Mouse (Mus musculus) stomach, embryonic 16.5 days (tissue): ENCODE data around the gene Spata22. TPM values are rescaled to one million over a fixed set of nuclear protein-coding genes. Genes with fewer than 3 reads are reported as not detected.
"Not testable (repeated sequence)": the region's sequence is repeated elsewhere in the genome, so short reads cannot be mapped to it uniquely, and the experiment has no call there.

Experiments
- ATAC-seq: fragments of 200-750 bp; cut with Nextera tagmentation; 2 replicates; pipeline ENCODE4 v1.8.0; 2017; ENCODE audit warnings: moderate number of reproducible peaks, moderate TSS enrichment; ENCODE audit not compliant: insufficient read depth, low FRiP score
- H3K27ac ChIP-seq: fragments of 300-500 bp; sonication (generic); 2 replicates; pipeline ENCODE4 v1.5.1; 2014; ENCODE audit warnings: low read length
- H3K27me3 ChIP-seq: fragments of 300-500 bp; sonication (generic); 2 replicates; pipeline ENCODE4 v1.6.1; 2014; ENCODE audit warnings: low read length, control low read depth, mixed read lengths; ENCODE audit not compliant: control insufficient read depth, insufficient read depth
- H3K36me3 ChIP-seq: fragments of 300-500 bp; sonication (generic); 2 replicates; pipeline ENCODE4 v1.6.1; 2014; ENCODE audit warnings: low read length; ENCODE audit not compliant: control insufficient read depth, insufficient read depth
- H3K4me1 ChIP-seq: fragments of 300-500 bp; sonication (generic); 2 replicates; pipeline ENCODE4 v1.6.1; 2014; ENCODE audit warnings: low read length, control low read depth, mixed read lengths; ENCODE audit not compliant: control insufficient read depth, insufficient read depth
- H3K4me2 ChIP-seq: fragments of 300-500 bp; sonication (generic); 2 replicates; pipeline ENCODE4 v1.6.1; 2014; ENCODE audit warnings: low read depth, low read length, mixed read lengths
- H3K4me3 ChIP-seq: fragments of 300-500 bp; sonication (generic); replicated peaks from 2 replicates; pipeline ENCODE4 v1.5.1; 2014; ENCODE audit warnings: mild to moderate bottlenecking, low read length
- H3K9ac ChIP-seq: fragments of 300-500 bp; sonication (generic); 2 replicates; pipeline ENCODE4 v1.6.1; 2014; ENCODE audit warnings: low read length
- H3K9me3 ChIP-seq: fragments of 300-500 bp; sonication (generic); replicated peaks from 2 replicates; pipeline ENCODE4 v1.6.1; 2016; ENCODE audit warnings: low read length, control low read depth; ENCODE audit not compliant: control insufficient read depth
- whole genome bisulfite sequencing: fragments of 180-500 bp; shearing (Covaris S2); extraction: QIAGEN DNeasy Blood & Tissue Kit; methylation state at CpG from one replicate; pipeline ENCODE4 v1.1.7; 2014; 5-methylcytosine and 5-hydroxymethylcytosine counted together
- polyA plus RNA-seq: library from polyadenylated mRNA; unstranded; fragments of >200 nt; fragmentation: Nextera tagmentation; extraction: Ambion mirVana; gene quantifications from 2 replicates; pipeline ENCODE4 v1.2.1, GENCODE M21; 2015

Spata22 gene
- polyA plus RNA-seq, 1 experiment from 2014 or later: 0.27 TPM

DNA sequence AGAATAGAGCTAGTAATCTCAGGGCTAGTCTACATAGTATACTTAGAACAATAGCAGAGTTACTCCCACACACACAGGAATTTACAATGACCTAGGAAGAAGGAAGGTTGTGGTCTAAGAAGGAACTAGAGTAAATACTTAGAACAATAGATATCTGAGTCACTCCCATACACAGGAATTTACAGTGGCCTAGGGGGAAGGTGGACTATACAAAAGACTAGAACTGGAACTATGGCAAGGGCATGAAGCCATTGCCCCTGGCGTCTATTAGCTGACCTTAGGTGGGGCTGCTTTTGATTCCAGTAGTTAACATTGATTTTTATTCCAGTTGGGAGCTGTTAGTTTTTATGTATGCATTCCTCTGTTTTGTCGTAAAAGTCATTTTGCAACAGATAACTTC is 11.0 kb upstream of the Spata22 start:
- not testable (repeated sequence) for ATAC-seq, H3K27me3 ChIP-seq, H3K4me1 ChIP-seq, H3K9ac ChIP-seq, H3K4me2 ChIP-seq, H3K27ac ChIP-seq, H3K36me3 ChIP-seq, H3K9me3 ChIP-seq, H3K4me3 ChIP-seq
- WGBS: 57% methylated on average over 2 of the region's 2 CpGs

DNA sequence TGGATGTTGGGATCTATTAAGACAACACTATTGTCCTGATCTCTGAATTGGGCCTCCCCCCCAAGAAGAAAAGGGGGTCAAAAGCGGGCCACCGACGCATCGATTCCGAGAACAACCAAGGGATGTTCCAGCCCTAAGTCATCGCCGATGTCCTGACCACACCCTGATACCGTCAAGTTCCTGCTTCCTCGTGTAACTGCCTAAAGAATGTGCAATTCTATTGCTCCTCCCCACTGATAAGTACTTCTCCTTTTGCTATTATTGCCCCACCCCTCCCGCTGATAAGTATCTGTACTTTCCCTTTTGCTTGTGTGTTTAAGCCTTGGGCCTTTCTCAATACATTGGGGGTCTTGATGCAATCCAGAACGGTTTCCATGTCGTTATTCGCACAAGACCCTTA is 8.5 kb upstream of the Spata22 start:
- H3K27me3 ChIP-seq, H3K27ac ChIP-seq, ATAC-seq, H3K4me1 ChIP-seq, H3K9ac ChIP-seq, H3K4me3 ChIP-seq, H3K36me3 ChIP-seq, H3K4me2 ChIP-seq, H3K9me3 ChIP-seq: not testable (repeated sequence)
- WGBS: 91% methylated on average over 13 of the region's 13 CpGs

DNA sequence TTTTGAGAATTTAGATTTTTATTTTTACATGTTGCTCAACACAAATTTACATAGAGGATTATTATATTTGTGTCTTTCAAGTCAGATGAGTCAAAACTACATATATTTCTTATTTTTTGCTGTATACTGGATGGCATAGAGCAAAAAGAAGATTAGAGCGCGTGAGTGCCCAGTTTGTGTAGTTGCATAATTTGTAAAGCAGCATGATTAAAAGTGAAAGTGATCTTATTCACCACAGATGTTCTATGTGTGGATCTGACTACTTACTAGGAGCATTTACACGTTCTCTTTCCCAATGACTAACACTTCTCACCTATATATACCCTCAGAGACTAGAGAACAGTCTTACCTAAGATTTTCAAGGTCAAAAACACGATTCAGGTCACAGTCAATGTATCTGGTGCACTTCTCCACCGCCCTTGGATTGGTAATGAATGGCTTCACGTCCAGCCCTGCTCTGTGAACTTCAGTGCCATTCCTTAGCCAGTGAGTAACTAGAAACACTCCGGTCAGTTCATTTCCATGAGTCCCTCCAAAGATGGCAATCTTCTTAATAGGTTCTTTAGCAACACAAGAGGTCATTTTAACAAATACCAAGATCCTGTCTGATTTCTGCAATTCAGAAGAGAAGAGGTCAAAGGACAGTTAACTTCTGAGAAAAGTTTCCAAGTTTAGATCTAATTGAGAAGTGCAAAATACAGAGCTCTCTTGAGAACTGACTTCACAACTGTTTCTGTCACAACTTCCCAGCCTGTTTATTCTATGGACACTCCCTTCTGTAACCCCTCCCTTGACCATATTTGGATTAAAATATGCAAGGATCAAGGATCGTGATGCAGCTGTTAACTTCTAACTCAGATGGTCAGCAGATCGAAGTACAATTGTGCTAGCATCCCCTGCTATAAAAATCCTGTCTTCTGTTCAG is 5.4 kb upstream of the Spata22 start:
- peak overlapping the region; percentile 31 for H3K4me2 ChIP-seq

DNA sequence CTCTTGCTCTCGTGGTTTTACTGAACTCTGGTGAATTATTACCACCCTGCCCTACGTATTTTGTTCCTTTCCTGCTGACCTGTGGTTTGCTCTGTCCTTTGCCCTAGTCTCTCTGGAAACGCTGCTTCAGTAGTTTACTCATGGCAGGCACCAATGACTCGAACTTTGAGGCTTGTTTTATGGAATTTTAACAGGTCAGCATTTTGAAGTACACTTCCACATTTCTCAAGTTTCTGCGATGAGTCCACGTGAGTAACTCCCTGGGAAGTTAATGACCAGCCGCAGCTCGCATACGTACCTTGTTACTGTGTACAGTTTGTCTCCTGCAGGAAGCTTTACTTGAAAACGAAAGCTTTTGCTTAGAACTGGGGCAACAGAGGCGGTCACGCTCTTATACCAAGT is 3.1 kb upstream of the Spata22 start:
- no peaks in the 10 kb centered on the region for H3K27me3 ChIP-seq
- H3K27ac ChIP-seq: peak overlapping the region; percentile 54
- H3K9ac ChIP-seq: no peak overlapping the region
- peak; percentile 73; the same call in 1 of the 2 replicates for ATAC-seq
- H3K4me3 ChIP-seq: peak overlapping the region; percentile 28
- no peaks in the 10 kb centered on the region for H3K9me3 ChIP-seq
- peak overlapping the region; percentile 40 for H3K4me2 ChIP-seq
- peaks cover 12% of the 10 kb centered on the region; the same call in 1 of the 2 replicates for H3K4me1 ChIP-seq
- no peaks in the 10 kb centered on the region for H3K36me3 ChIP-seq
- 20% methylated on average over 12 of the region's 12 CpGs for WGBS

More for the DNA sequence above, 5.4 kb upstream of the Spata22 start:
- no peak overlapping the region; the same call in 1 of the 2 replicates for H3K27ac ChIP-seq
- H3K36me3 ChIP-seq: no peaks in the 10 kb centered on the region
- no peak overlapping the region for H3K9ac ChIP-seq
- H3K4me1 ChIP-seq: peaks cover 12% of the 10 kb centered on the region; the same call in 1 of the 2 replicates
- peak overlapping the region; percentile 9; the same call in 1 of the 2 replicates for H3K4me3 ChIP-seq
- WGBS: 58% methylated on average over 9 of the region's 9 CpGs
- no peaks in the 10 kb centered on the region for H3K9me3 ChIP-seq
- ATAC-seq: no peak
- no peaks in the 10 kb centered on the region for H3K27me3 ChIP-seq

DNA sequence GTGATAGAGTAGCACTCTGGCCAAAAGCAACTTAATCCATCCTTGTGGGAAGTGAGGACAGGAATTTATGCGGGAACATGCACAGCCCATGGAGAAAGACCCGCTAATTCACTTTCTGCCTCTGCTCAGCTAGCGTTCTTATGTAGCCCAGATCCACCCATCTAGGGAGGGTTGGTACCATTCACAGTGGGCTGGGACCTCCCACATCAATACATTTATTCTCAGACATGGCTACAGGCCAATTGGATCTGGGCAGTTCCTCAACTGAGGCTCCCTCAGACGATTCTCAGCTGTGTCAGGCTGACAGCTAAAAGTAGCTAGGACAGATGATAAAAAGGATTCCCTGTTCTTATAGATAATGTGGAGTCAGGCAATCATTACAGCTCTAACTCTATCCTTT is 2.2 kb upstream of the Spata22 start:
- H3K27me3 ChIP-seq: no peaks in the 10 kb centered on the region
- H3K4me3 ChIP-seq: no peak overlapping the region
- H3K9ac ChIP-seq: no peak overlapping the region
- peak; percentile 74; the same call in 1 of the 2 replicates for ATAC-seq
- H3K4me2 ChIP-seq: peak overlapping the region; percentile 40; the same call in 1 of the 2 replicates
- peak overlapping the region; percentile 21; the same call in 1 of the 2 replicates for H3K27ac ChIP-seq
- no peaks in the 10 kb centered on the region for H3K36me3 ChIP-seq
- H3K4me1 ChIP-seq: peaks cover 12% of the 10 kb centered on the region; the same call in 1 of the 2 replicates
- 49% methylated on average over 4 of the region's 4 CpGs for WGBS
- H3K9me3 ChIP-seq: no peaks in the 10 kb centered on the region

DNA sequence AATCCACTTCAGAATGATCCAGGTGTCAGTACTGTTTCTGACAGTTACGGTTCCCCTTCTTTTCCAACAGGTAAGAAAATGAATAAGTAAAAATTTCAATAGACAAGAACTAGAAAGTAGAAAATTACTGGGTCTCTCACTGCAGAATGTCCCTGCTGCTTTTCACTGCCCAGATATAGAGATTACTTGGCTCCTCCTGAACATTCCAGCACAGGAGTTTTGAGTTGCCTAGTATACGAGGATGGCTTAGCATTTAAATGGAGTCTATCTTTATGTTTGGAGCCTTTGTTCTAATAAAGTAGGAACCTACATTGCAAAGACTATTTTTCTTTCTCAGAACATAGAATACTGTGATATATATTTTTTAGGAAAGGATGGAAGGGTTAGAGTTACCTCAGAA is 3.8 kb downstream of the Spata22 start:
- no peak overlapping the region for H3K27ac ChIP-seq
- no peak overlapping the region for H3K4me2 ChIP-seq
- no peaks in the 10 kb centered on the region for H3K27me3 ChIP-seq
- H3K4me1 ChIP-seq: no peaks in the 10 kb centered on the region
- ATAC-seq: no peak
- H3K9me3 ChIP-seq: no peaks in the 10 kb centered on the region
- no peak overlapping the region for H3K4me3 ChIP-seq
- no peaks in the 10 kb centered on the region for H3K36me3 ChIP-seq
- H3K9ac ChIP-seq: no peak overlapping the region
- WGBS: 74% methylated on average over 2 of the region's 2 CpGs

DNA sequence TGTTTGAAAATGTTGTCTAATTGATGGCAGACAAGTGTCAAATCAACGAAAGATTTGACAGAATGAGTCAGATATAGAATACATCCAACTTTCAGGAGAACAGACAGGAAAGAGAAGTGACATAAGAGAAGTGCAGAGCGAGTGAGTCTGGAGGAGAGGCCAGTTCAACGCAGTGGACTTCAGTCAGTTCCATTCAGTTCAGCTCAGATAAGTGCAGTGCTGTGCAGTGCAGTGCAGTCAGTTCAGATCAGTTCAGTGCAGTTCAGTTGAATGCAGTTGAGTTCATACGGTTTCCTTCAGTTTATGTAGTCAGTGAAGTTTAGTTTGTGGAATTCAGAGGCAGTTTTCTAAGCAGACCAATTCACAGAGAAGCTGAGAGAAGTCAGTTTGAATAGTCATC is 7.4 kb downstream of the Spata22 start:
- no peak for ATAC-seq
- no peaks in the 10 kb centered on the region for H3K4me1 ChIP-seq
- H3K4me3 ChIP-seq: no peak overlapping the region
- H3K9me3 ChIP-seq: no peaks in the 10 kb centered on the region
- no peaks in the 10 kb centered on the region for H3K36me3 ChIP-seq
- H3K4me2 ChIP-seq: no peak overlapping the region
- WGBS: 63% methylated on average over 4 of the region's 4 CpGs
- H3K9ac ChIP-seq: no peak overlapping the region
- no peaks in the 10 kb centered on the region for H3K27me3 ChIP-seq
- H3K27ac ChIP-seq: no peak overlapping the region

DNA sequence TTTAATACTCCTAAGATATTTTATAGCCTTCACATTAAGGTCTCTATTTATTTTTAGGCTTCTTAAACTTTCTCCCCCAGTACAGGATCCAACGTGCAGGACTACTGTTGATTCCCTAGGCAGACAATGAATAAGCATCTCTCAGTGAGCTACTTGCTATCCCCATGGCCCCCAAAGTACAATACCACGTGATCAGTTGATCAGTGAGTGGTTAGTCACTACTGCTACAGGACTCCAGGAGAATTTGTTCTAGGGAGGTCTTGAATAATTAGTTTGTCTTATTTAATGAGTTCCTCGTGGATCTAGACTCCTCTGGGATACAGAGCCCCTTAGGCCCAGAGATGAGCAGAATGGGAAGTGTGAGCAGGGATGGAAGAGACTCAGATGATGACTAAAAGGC is 20.9 kb downstream of the Spata22 start, which contains the start of gene Olfr20:
TSS of gene Olfr20 (plus strand) at position 301 of the 400 bp plus-strand sequence.
- no peaks in the 10 kb centered on the region for H3K4me1 ChIP-seq
- no peak within 1 kb of the TSS for H3K4me2 ChIP-seq
- H3K27me3 ChIP-seq: no peaks in the 10 kb centered on the region
- no peak for ATAC-seq
- WGBS: 44% methylated on average over 3 of the region's 3 CpGs
- no peaks in the 10 kb centered on the region for H3K9me3 ChIP-seq
- no peak within 1 kb of the TSS for H3K4me3 ChIP-seq
- no peak within 1 kb of the TSS for H3K27ac ChIP-seq
- H3K36me3 ChIP-seq: no peaks in the 10 kb centered on the region
- no peak within 1 kb of the TSS for H3K9ac ChIP-seq

DNA sequence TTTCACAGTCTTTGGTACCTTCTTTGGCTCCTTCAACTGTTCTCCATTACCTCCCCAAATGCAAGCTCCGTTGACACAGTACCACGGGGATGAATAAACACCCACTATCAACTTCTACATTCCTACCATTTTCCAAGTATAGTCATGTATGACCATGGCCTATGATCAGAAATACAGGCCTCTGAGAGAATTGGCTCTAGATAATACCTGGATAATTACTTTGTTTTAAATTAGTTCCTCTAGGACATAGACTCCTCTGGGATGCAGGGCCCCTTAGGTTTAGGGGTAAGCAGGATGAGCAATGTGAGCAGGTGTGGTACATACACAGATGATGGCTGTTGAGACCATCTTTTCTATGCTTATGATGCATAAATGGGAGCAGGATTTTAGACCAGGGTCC is 41.4 kb downstream of the Spata22 start, which contains the start of gene Olfr376:
TSS of gene Olfr376 (plus strand) at position 301 of the 400 bp plus-strand sequence.
- Histone ChIP-seq H3K9me3 (no peaks in the 10 kb centered on the region), H3K27me3 (no peaks in the 10 kb centered on the region), H3K27ac (no peak within 1 kb of the TSS), H3K4me3 (no peak within 1 kb of the TSS), H3K36me3 (no peaks in the 10 kb centered on the region), H3K4me2 (no peak within 1 kb of the TSS), H3K4me1 (no peaks in the 10 kb centered on the region), H3K9ac (no peak within 1 kb of the TSS)
- ATAC-seq: no peak
- WGBS: 83% methylated on average over 2 of the region's 2 CpGs
